Mouse (Mus musculus) midbrain, postnatal 0 days (tissue): ENCODE measurements at regions not wholly inside any gene's neighbourhood (a gene's known extent, or its start where the extent isn't known, plus 50 kb on each side); places are given as distances from the start of the nearest gene placed in this dataset.

Source experiments
- ATAC-seq: fragments of 200-750 bp; cut with Nextera tagmentation; 2 replicates; pipeline ENCODE4 v1.8.0; 2017; ENCODE audit warnings: moderate number of reproducible peaks, mild to moderate bottlenecking, moderate TSS enrichment, moderate library complexity; ENCODE audit not compliant: low FRiP score
- DNase-seq: peaks from one replicate; pipeline ENCODE4 v3.0.0-alpha.2; 2015; ENCODE audit warnings: low spot score
- H3K27ac ChIP-seq: fragments of 300-500 bp; sonication (generic); 2 replicates; pipeline ENCODE4 v1.5.1; 2014; ENCODE audit warnings: low read depth, mild to moderate bottlenecking, low read length, mixed read lengths
- H3K27me3 ChIP-seq: fragments of 300-500 bp; sonication (generic); 2 replicates; pipeline ENCODE4 v1.6.1; 2014; ENCODE audit warnings: low read length, control low read depth, mixed read lengths; ENCODE audit not compliant: insufficient read depth
- H3K36me3 ChIP-seq: fragments of 300-500 bp; sonication (generic); 2 replicates; pipeline ENCODE4 v1.6.1; 2014; ENCODE audit warnings: low read length, control low read depth, mixed read lengths; ENCODE audit not compliant: insufficient read depth
- H3K4me1 ChIP-seq: fragments of 300-500 bp; sonication (generic); 2 replicates; pipeline ENCODE4 v1.6.1; 2014; ENCODE audit warnings: mild to moderate bottlenecking, control low read depth, antibody characterized with exemption, low read length, mixed read lengths; ENCODE audit not compliant: insufficient read depth
- H3K4me2 ChIP-seq: fragments of 300-500 bp; sonication (generic); 2 replicates; pipeline ENCODE4 v1.6.1; 2014; ENCODE audit warnings: low read depth, mild to moderate bottlenecking, low read length, mixed read lengths; ENCODE audit not compliant: poor library complexity, severe bottlenecking
- H3K4me3 ChIP-seq: fragments of 300-500 bp; sonication (generic); 2 replicates; pipeline ENCODE4 v1.5.1; 2014; ENCODE audit warnings: low read depth, mild to moderate bottlenecking, low read length, moderate library complexity
- H3K9ac ChIP-seq: fragments of 300-500 bp; sonication (generic); replicated peaks from 2 replicates; pipeline ENCODE4 v1.6.1; 2014; ENCODE audit warnings: mild to moderate bottlenecking, low read length, moderate library complexity, mixed read lengths; ENCODE audit not compliant: poor library complexity, severe bottlenecking
- H3K9me3 ChIP-seq: fragments of 300-500 bp; sonication (generic); 2 replicates; pipeline ENCODE4 v1.6.1; 2016; ENCODE audit warnings: low read length, control low read depth
- CTCF ChIP-seq: IDR thresholded peaks from 2 replicates; pipeline ENCODE4 v1.5.1; 2016; ENCODE audit warnings: antibody characterized with exemption, mild to moderate bottlenecking
- WGBS: fragments of 180-500 bp; shearing (Covaris S2); extraction: QIAGEN DNeasy Blood & Tissue Kit; methylation state at CpG from one replicate; pipeline ENCODE4 v1.1.7; 2014; 5-methylcytosine and 5-hydroxymethylcytosine counted together

DNA sequence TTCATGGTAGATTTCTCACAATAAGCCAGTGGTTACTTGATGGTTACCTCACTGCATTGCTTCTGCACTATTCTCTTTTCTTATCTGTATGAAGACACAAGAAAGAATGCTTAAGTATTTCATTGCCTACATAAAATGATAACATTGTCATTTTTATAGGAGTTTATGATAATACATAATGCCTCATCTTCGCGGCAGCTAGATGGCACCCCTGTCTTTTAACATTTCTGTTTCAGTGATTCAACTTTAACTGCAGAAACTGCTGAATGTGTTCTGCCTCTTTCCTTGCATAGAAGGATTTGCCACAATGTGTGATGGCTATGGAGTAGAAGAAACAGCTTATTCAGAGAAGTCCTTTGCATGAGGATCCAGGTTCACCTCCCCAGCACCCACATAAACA is 97.0 kb upstream of the Tars start:
- Histone ChIP-seq H3K27ac (no peak overlapping the region), H3K4me2 (no peak overlapping the region), H3K9me3 (no peaks in the 10 kb centered on the region), H3K27me3 (no peaks in the 10 kb centered on the region), H3K4me3 (no peak overlapping the region), H3K9ac (no peak overlapping the region), H3K4me1 (no peaks in the 10 kb centered on the region), H3K36me3 (no peaks in the 10 kb centered on the region)
- peak; percentile 62 for TF ChIP-seq CTCF
- WGBS, result 87% methylated on average over 2 of the region's 2 CpGs
- ATAC-seq, result no peak
- no peak for DNase-seq

DNA sequence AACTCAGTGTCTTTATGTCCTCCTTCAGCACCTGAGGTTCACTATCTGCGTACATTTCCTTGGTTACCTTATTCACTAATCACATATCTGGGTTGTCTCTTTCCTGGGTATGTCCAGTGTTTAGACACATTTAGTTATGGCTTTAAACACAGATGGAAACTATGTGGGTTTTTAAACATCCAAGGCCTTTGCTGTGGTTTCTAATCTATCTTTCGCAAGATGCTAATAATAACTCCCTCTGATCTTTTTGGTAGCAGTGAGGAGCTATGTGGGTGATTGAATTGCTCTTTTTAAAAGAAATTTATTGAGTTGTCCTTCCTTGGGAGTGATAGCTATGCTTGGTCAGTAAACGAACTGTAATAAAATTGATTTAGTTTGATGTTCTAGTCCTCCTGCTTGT is 89.7 kb upstream of the Tars start:
- H3K9ac ChIP-seq, result no peak overlapping the region
- no peaks in the 10 kb centered on the region for H3K9me3 ChIP-seq
- DNase-seq (no peak), ATAC-seq (no peak)
- H3K36me3 ChIP-seq, result no peaks in the 10 kb centered on the region
- 91% methylated on average over 3 of the region's 3 CpGs for WGBS
- H3K27ac ChIP-seq, result no peak overlapping the region
- no peak overlapping the region for H3K4me2 ChIP-seq
- H3K27me3 ChIP-seq, result no peaks in the 10 kb centered on the region
- no peaks in the 10 kb centered on the region for H3K4me1 ChIP-seq
- no peak for TF ChIP-seq CTCF
- no peak overlapping the region for H3K4me3 ChIP-seq

DNA sequence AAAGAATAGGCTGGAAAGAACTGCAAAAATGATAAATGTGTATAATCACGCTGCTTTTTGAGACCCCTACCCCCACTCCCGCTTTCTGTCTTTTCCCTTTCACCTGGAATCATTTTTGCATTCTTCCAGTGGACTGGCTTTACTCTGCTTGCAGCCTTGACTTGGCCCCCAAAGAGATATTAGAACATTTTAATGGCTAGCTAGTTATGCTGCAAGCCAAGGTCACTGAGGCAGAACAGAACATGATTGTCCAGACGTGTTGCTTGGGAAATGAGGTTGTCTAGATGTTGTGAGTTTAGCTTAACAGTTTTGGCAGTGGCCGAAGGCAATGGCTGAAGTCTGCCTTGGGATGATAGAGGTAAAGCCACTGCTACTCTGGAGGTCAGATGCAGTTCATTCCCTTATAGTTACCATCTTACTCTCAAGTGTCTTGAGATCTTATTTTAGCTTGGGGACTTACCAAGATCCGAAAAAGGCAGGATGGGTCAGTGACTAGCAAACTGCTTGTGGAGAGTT is 87.9 kb upstream of the Tars start:
- Histone ChIP-seq H3K4me3 (no peak overlapping the region), H3K4me2 (no peak overlapping the region), H3K27me3 (no peaks in the 10 kb centered on the region), H3K4me1 (no peaks in the 10 kb centered on the region), H3K36me3 (no peaks in the 10 kb centered on the region), H3K9ac (no peak overlapping the region), H3K9me3 (no peaks in the 10 kb centered on the region), H3K27ac (no peak overlapping the region)
- DNase-seq, result no peak
- no peak for ATAC-seq
- TF ChIP-seq CTCF, result no peak
- WGBS, result 82% methylated on average over 5 of the region's 5 CpGs

DNA sequence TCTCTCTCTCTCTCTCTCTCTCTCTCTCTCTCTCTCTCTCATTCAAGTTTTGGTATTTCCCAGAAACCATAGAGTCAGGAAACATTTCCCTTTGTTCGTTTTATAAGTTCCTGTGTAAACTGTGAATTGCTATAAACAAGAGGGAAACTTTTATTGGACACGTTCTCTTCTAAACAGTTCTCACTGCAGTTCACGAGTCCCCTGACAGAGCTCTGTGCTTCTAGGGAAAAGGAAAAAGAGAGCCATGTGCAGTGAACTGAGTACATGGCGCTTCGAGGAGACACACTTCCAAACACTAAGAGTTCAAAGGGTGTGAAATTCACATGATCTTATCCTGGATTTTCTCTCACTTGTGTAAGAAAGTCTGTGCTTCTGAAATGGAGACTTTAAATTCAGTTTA is 84.5 kb upstream of the Tars start:
- no peak for ATAC-seq
- Histone ChIP-seq H3K9ac (no peak overlapping the region), H3K9me3 (no peaks in the 10 kb centered on the region), H3K27ac (no peak overlapping the region), H3K4me2 (no peak overlapping the region), H3K4me1 (no peaks in the 10 kb centered on the region), H3K36me3 (no peaks in the 10 kb centered on the region), H3K27me3 (no peaks in the 10 kb centered on the region), H3K4me3 (no peak overlapping the region)
- TF ChIP-seq CTCF, result no peak
- WGBS, result 86% methylated on average over 5 of the region's 5 CpGs
- DNase-seq, result no peak

DNA sequence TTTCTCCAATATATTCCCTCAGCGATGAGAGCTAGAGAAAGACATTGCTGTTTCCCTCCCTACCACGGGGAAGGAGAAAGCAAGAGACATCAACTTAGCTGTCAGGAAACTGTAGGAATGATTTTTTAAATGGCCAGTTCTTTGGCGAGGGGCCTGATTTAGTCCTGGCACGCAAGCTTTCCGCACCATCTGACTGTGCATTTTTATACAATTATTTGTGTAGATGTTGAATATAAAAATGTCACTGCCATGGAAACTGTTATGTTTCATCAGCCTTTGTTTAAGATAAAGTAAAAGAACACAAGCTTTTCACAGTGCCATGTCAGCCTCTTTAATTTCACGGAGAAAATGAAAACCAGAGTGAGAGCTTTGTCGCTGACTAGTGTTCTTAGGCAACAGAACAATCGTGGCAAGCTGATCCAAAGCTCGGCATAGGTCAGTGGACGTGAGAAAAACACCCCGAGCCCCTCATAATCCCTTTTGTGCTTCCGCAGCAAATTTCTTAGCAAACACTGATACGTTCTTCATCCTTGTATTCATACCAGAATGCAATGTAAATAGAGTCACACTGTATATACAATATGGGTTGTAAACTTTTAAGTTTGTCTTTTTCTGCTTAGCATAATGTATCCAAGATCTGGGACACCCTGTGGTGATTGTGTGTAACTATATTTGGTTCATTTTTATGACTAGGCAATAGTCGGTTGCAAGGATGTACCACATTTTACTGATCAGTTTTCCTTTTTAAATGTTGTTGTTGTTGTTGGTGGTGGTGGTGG is 79.9 kb upstream of the Tars start:
- ATAC-seq (peak; percentile 27; the same call in 1 of the 2 replicates), DNase-seq (peak; percentile 12)
- H3K4me1 ChIP-seq, result no peaks in the 10 kb centered on the region
- no peaks in the 10 kb centered on the region for H3K27me3 ChIP-seq
- TF ChIP-seq CTCF, result peak; percentile 35
- H3K4me2 ChIP-seq, result peak overlapping the region; percentile 15; the same call in 1 of the 2 replicates
- no peak overlapping the region for H3K27ac ChIP-seq
- WGBS, result 25% methylated on average over 14 of the region's 14 CpGs
- no peak overlapping the region for H3K4me3 ChIP-seq
- no peaks in the 10 kb centered on the region for H3K36me3 ChIP-seq
- H3K9me3 ChIP-seq, result no peaks in the 10 kb centered on the region
- no peak overlapping the region for H3K9ac ChIP-seq

DNA sequence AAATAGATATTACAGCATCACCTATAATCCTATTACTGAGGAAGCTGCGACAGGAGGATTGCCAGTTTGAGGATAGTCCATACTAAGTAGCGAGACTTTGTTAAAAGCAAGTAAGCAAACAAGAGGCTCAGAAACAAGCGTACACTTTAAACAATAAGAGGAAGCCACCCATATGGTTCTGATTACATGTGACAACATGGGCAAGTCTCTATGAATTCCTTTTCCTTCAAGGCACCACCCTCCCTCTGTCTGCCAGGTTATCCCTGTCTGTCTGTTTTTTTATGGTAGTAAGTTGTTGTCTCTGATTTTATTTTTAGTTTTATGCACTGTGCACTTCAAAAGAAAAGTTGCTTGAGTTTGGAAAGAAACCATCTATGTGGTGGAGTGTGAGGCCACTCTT is 76.8 kb upstream of the Tars start:
- no peak overlapping the region for H3K9ac ChIP-seq
- H3K4me1 ChIP-seq, result no peaks in the 10 kb centered on the region
- 80% methylated on average over 3 of the region's 3 CpGs for WGBS
- no peaks in the 10 kb centered on the region for H3K36me3 ChIP-seq
- no peak overlapping the region for H3K4me3 ChIP-seq
- H3K9me3 ChIP-seq, result no peaks in the 10 kb centered on the region
- H3K27me3 ChIP-seq, result no peaks in the 10 kb centered on the region
- no peak overlapping the region for H3K27ac ChIP-seq
- no peak overlapping the region for H3K4me2 ChIP-seq
- no peak for TF ChIP-seq CTCF
- no peak for ATAC-seq
- no peak for DNase-seq
